Mouse (Mus musculus) forebrain, embryonic 15.5 days (tissue): Measurements from ENCODE around the gene Rhcg. TPM values are rescaled to one million over a fixed set of nuclear protein-coding genes. Genes with fewer than 3 reads are reported as not detected.

Experiments
- ATAC-seq: fragments of 200-750 bp; cut with Nextera tagmentation; replicated peaks from 2 replicates; pipeline ENCODE4 v1.8.0; 2017; ENCODE audit warnings: mild to moderate bottlenecking, moderate TSS enrichment, moderate library complexity
- H3K27ac ChIP-seq: fragments of 300-500 bp; sonication (generic); replicated peaks from 2 replicates; pipeline ENCODE4 v1.5.1; 2015; ENCODE audit warnings: mild to moderate bottlenecking, inconsistent platforms
- H3K27me3 ChIP-seq: fragments of 300-500 bp; sonication (generic); 2 replicates; pipeline ENCODE4 v1.6.1; 2015; ENCODE audit warnings: inconsistent platforms
- H3K36me3 ChIP-seq: fragments of 300-500 bp; sonication (generic); 2 replicates; pipeline ENCODE4 v1.6.1; 2015; ENCODE audit warnings: mild to moderate bottlenecking, inconsistent platforms
- H3K4me1 ChIP-seq: fragments of 300-500 bp; sonication (generic); 2 replicates; pipeline ENCODE4 v1.6.1; 2015; ENCODE audit warnings: inconsistent platforms
- H3K4me2 ChIP-seq: fragments of 300-500 bp; sonication (generic); replicated peaks from 2 replicates; pipeline ENCODE4 v1.6.1; 2015; ENCODE audit warnings: mild to moderate bottlenecking, inconsistent platforms
- H3K4me3 ChIP-seq: fragments of 300-500 bp; sonication (generic); 2 replicates; pipeline ENCODE4 v1.5.1; 2015; ENCODE audit warnings: mild to moderate bottlenecking, inconsistent platforms
- H3K9ac ChIP-seq: fragments of 300-500 bp; sonication (generic); replicated peaks from 2 replicates; pipeline ENCODE4 v1.6.1; 2015; ENCODE audit warnings: mild to moderate bottlenecking, inconsistent platforms
- H3K9me3 ChIP-seq: fragments of 300-500 bp; sonication (generic); 2 replicates; pipeline ENCODE4 v1.6.1; 2016; ENCODE audit warnings: inconsistent platforms
- WGBS: fragments of 180-500 bp; shearing (Covaris S2); methylation state at CpG from one replicate; pipeline ENCODE4 v1.1.7; 2015; ENCODE audit warnings: mixed read lengths; 5-methylcytosine and 5-hydroxymethylcytosine counted together
- polyA plus RNA-seq: library from polyadenylated mRNA; unstranded; fragments of >200 nt; fragmentation: Nextera tagmentation; extraction: Ambion mirVana; gene quantifications from 2 replicates; pipeline ENCODE4 v1.2.1, GENCODE M21; 2015

Gene Rhcg
- polyA plus RNA-seq, 1 experiment from 2014 or later, result 1.8 TPM

GRCm38 (mm10) chr7:79591812-79592731 is 25.4 kb downstream of the Rhcg start:
- Histone ChIP-seq H3K4me3 (peak overlapping the region; percentile 51), H3K36me3 (no peaks in the 10 kb centered on the region), H3K4me1 (peaks cover 59% of the 10 kb centered on the region), H3K9me3 (no peaks in the 10 kb centered on the region), H3K27me3 (no peaks in the 10 kb centered on the region), H3K27ac (peak overlapping the region; percentile 96), H3K4me2 (peak overlapping the region; percentile 68), H3K9ac (peak overlapping the region; percentile 64)
- peak; percentile 71 for ATAC-seq
- under 1% methylated on average over 41 of the region's 42 CpGs for WGBS

- Histone ChIP-seq H3K36me3 (no peaks in the 10 kb centered on the region), H3K27ac (peak overlapping the region; percentile 96), H3K9me3 (no peaks in the 10 kb centered on the region), H3K4me1 (peaks cover 59% of the 10 kb centered on the region), H3K4me3 (peak overlapping the region; percentile 51; the same call in 1 of the 2 replicates), H3K4me2 (peak overlapping the region; percentile 68), H3K27me3 (no peaks in the 10 kb centered on the region), H3K9ac (peak overlapping the region; percentile 14; the same call in 1 of the 2 replicates)
- WGBS, result 0% methylated on average over 3 of the region's 3 CpGs
- ATAC-seq, result peak; percentile 38
Measured at GRCm38 (mm10) chr7:79590560-79591110, 26.8 kb downstream of the Rhcg start.

DNA sequence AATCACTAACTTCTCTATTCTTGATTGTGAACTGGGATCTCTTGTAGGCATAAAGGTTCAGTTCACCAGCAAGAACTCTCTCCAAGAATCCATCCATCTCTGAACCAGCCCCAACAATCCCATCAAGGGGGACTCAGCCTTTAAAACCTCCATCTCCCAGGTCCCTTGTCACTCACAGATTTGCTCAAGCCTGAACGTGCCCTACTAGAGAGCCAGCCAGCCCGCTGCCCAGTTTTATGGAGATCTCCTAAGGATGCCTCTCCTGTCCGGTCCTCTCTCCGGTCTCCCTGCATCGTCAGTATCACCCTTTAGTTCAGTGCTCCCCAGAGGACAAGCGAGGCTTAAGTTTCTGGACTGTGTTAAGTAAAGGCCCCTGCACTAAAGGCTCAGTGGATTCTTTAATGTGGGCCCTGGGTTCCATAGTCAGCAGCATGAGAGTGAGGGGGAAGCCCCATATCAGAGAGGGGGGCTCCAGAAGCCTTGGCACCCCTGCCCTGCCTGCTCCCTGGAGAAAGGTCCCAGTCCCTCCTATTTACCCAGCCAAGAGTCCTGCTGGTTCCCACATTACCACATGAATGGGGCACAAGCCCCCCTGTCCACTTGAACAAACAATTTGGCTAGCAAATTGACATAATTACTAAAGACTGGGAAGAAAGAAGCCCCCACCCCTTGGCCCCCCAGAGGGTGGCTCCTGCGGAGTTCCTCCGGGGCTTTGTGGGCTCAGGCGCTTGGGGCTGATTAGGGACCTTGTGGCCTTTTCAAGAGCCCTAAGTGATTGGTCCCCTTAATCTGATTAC is 27.5 kb downstream of the Rhcg start:
- Histone ChIP-seq H3K36me3 (no peaks in the 10 kb centered on the region), H3K27ac (peak overlapping the region; percentile 96), H3K9ac (peak overlapping the region; percentile 21; the same call in 1 of the 2 replicates), H3K4me1 (peaks cover 56% of the 10 kb centered on the region), H3K4me2 (peak overlapping the region; percentile 68), H3K4me3 (peak overlapping the region; percentile 6; the same call in 1 of the 2 replicates), H3K27me3 (no peaks in the 10 kb centered on the region), H3K9me3 (no peaks in the 10 kb centered on the region)
- ATAC-seq, result peak; percentile 52
- 6% methylated on average over 9 of the region's 9 CpGs for WGBS

DNA sequence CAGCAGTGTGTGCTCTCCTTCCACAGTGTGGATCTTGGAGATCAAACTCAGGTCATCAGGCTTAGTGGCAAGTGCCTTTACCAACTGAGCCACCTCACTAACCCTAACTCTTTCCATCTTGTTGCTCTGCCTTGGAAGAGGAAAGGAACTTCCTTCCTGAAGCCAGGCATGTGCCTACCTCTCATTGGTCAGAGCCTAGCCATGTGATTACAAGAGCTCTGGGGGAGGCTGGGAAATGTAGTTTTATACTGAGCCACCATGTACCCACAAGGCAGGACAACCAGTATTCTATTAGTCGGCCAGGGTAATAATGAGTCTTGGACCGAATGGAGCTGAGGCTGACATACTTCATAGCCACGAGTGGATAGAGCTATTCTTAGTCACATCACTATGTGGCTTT is 29.2 kb downstream of the Rhcg start:
- H3K4me1 ChIP-seq, result peaks cover 43% of the 10 kb centered on the region
- 78% methylated on average over 3 of the region's 3 CpGs for WGBS
- H3K27me3 ChIP-seq, result no peaks in the 10 kb centered on the region
- no peaks in the 10 kb centered on the region for H3K36me3 ChIP-seq
- no peak overlapping the region for H3K4me3 ChIP-seq
- no peak overlapping the region for H3K4me2 ChIP-seq
- no peak for ATAC-seq
- H3K27ac ChIP-seq, result peak overlapping the region; percentile 96; the same call in 1 of the 2 replicates
- H3K9me3 ChIP-seq, result no peaks in the 10 kb centered on the region
- H3K9ac ChIP-seq, result no peak overlapping the region

DNA sequence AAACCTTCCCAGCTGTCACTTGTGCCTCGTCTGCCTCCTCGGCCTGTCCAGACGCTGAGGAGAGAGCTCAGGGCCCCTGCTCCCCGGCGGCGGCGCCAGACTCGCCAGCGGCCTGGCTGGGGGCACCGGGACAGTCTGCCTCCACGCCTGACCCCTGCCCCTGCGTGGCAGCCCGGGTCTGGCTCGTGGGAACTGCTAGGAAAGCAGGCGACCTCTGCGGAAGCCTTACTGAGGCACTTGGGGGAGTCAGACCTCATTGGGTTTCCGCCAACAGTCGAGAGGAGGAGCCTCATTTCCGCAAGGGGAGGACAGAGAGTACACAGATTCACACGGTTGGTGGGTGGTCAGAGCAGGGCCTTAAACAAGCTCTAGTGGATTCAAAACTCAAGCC is 38.6 kb downstream of the Rhcg start:
- Histone ChIP-seq H3K9me3 (no peaks in the 10 kb centered on the region), H3K36me3 (no peaks in the 10 kb centered on the region), H3K4me2 (peak overlapping the region; percentile 48), H3K27ac (peak overlapping the region; percentile 97), H3K4me3 (peak overlapping the region; percentile 25), H3K4me1 (peaks cover 64% of the 10 kb centered on the region), H3K27me3 (no peaks in the 10 kb centered on the region), H3K9ac (peak overlapping the region; percentile 48)
- WGBS, result under 1% methylated on average over 20 of the region's 20 CpGs
- ATAC-seq, result peak; percentile 74

GRCm38 (mm10) chr7:79577931-79578850 is 39.3 kb downstream of the Rhcg start:
- 2% methylated on average over 25 of the region's 25 CpGs for WGBS
- Histone ChIP-seq H3K27me3 (no peaks in the 10 kb centered on the region), H3K4me1 (peaks cover 69% of the 10 kb centered on the region), H3K9me3 (no peaks in the 10 kb centered on the region), H3K4me2 (peak overlapping the region; percentile 48), H3K9ac (peak overlapping the region; percentile 48), H3K4me3 (peak overlapping the region; percentile 25), H3K36me3 (no peaks in the 10 kb centered on the region), H3K27ac (peak overlapping the region; percentile 97)
- peak; percentile 44 for ATAC-seq

- Histone ChIP-seq H3K36me3 (no peaks in the 10 kb centered on the region), H3K27ac (peak overlapping the region; percentile 97), H3K4me1 (peaks cover 73% of the 10 kb centered on the region), H3K9ac (peak overlapping the region; percentile 31), H3K4me3 (peak overlapping the region; percentile 6; the same call in 1 of the 2 replicates), H3K4me2 (peak overlapping the region; percentile 48), H3K9me3 (no peaks in the 10 kb centered on the region), H3K27me3 (no peaks in the 10 kb centered on the region)
- WGBS, result under 1% methylated on average over 12 of the region's 12 CpGs
- ATAC-seq, result peak; percentile 85
Measured at GRCm38 (mm10) chr7:79577096-79577874, 40.2 kb downstream of the Rhcg start.

GRCm38 (mm10) chr7:79576659-79577058 is 40.8 kb downstream of the Rhcg start:
- no peak overlapping the region; the same call in 1 of the 2 replicates for H3K4me2 ChIP-seq
- H3K27me3 ChIP-seq, result no peaks in the 10 kb centered on the region
- H3K36me3 ChIP-seq, result no peaks in the 10 kb centered on the region
- 0 out of 2 replicates have a peak overlapping the region, but pooled peaks have one; percentile 31 for H3K9ac ChIP-seq
- peak overlapping the region; percentile 97 for H3K27ac ChIP-seq
- peaks cover 79% of the 10 kb centered on the region for H3K4me1 ChIP-seq
- H3K9me3 ChIP-seq, result no peaks in the 10 kb centered on the region
- WGBS, result 4% methylated on average over 5 of the region's 5 CpGs
- no peak overlapping the region for H3K4me3 ChIP-seq
- no peak for ATAC-seq

GRCm38 (mm10) chr7:79572191-79572818 is 45.2 kb downstream of the Rhcg start:
- H3K4me3 ChIP-seq, result no peak overlapping the region
- H3K9ac ChIP-seq, result peak overlapping the region; percentile 4; the same call in 1 of the 2 replicates
- no peak overlapping the region for H3K4me2 ChIP-seq
- ATAC-seq, result peak; percentile 66
- peaks cover 58% of the 10 kb centered on the region for H3K4me1 ChIP-seq
- H3K27me3 ChIP-seq, result no peaks in the 10 kb centered on the region
- H3K27ac ChIP-seq, result peak overlapping the region; percentile 80
- WGBS, result 15% methylated on average over 19 of the region's 19 CpGs
- H3K9me3 ChIP-seq, result no peaks in the 10 kb centered on the region
- no peaks in the 10 kb centered on the region for H3K36me3 ChIP-seq

- ATAC-seq, result peak; percentile 36; the same call in 1 of the 2 replicates
- WGBS, result 53% methylated on average over 4 of the region's 4 CpGs
- 0 out of 2 replicates have a peak overlapping the region, but pooled peaks have one; percentile 3 for H3K9ac ChIP-seq
- H3K27ac ChIP-seq, result peak overlapping the region; percentile 31; the same call in 1 of the 2 replicates
- H3K4me3 ChIP-seq, result no peak overlapping the region
- H3K27me3 ChIP-seq, result no peaks in the 10 kb centered on the region
- no peaks in the 10 kb centered on the region for H3K36me3 ChIP-seq
- H3K4me2 ChIP-seq, result no peak overlapping the region
- H3K9me3 ChIP-seq, result no peaks in the 10 kb centered on the region
- H3K4me1 ChIP-seq, result peaks cover 28% of the 10 kb centered on the region
Measured at GRCm38 (mm10) chr7:79568937-79569535, 48.4 kb downstream of the Rhcg start.
